Mouse (Mus musculus) E14TG2a.4 (cell line): ENCODE data around the gene Slc16a9.

Experiments
- H3K27me3 ChIP-seq: 2 replicates; pipeline ENCODE4 v1.6.1; 2014; ENCODE audit warnings: low read length, control low read depth; ENCODE audit not compliant: insufficient read depth
- H3K36me3 ChIP-seq: 2 replicates; pipeline ENCODE4 v1.6.1; 2014; ENCODE audit warnings: low read length, control low read depth; ENCODE audit not compliant: insufficient read depth
- H3K4me1 ChIP-seq: replicated peaks from 2 replicates; pipeline ENCODE4 v1.6.1; 2014; ENCODE audit warnings: low read depth, low read length, control low read depth
- H3K4me3 ChIP-seq: replicated peaks from 2 replicates; pipeline ENCODE4 v1.5.1; 2014; ENCODE audit warnings: mild to moderate bottlenecking, low read length
- H3K9me3 ChIP-seq: 2 replicates; pipeline ENCODE4 v1.6.1; 2014; ENCODE audit warnings: low read length, control low read depth
- CTCF ChIP-seq: conservative IDR thresholded peaks from 2 replicates; pipeline ENCODE4 v1.5.1; 2014; ENCODE audit warnings: low read length
- NANOG ChIP-seq: IDR thresholded peaks from 2 replicates; pipeline ENCODE4 v1.6.1; 2014; ENCODE audit warnings: borderline replicate concordance, low read length, mixed read lengths
- POU5F1 ChIP-seq: IDR thresholded peaks from 2 replicates; pipeline ENCODE4 v1.6.1; 2014; ENCODE audit warnings: low read length, borderline replicate concordance

The Slc16a9 gene

DNA sequence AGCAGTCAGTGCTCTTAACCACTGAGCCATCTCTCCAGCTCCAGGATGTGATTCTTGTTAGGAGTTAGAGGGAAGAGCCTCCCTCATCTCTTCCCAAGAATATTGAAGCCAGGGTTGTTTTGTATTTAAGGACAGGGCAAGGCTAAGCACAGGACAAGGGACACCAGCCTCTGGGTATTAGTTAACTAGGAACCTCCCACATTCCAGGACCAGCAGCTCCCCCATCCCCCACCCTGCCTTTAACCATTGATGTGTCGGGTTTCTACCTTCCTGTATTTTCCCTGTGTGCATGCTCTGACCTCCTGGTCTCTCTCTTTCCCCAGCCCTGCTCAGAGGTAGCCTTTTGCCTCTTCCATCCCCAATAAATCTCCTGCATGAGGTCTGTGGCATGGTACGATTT lies 56.3 kb downstream of the Slc16a9 start:
- peaks cover 9% of the 10 kb centered on the region; the same call in 1 of the 2 replicates for H3K27me3 ChIP-seq
- H3K9me3 ChIP-seq = no peaks in the 10 kb centered on the region
- no peak overlapping the region for H3K4me3 ChIP-seq
- TF ChIP-seq POU5F1 (no peak), CTCF (no peak), NANOG (no peak)
- H3K4me1 ChIP-seq = peaks cover 66% of the 10 kb centered on the region
- no peaks in the 10 kb centered on the region for H3K36me3 ChIP-seq

DNA sequence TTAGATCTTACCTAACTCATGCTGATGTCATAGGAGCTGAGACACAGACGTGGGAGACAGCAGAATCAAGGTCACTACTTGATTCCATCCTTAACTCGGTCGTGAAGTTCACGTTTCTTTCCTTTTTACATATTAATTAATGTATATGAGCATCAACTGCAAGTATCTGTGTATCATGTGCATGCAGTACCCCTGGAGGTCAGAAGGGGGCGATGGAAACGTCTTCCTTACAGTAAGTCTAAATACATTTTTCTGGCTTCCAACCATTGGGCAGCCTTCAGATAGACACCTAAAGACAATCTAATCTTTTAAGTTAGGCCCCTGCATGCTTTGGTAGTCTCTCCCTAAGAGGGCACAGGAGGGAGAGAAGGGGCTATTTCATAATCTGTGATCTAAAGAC lies 58.3 kb downstream of the Slc16a9 start:
- TF ChIP-seq POU5F1 (no peak), CTCF (peak; percentile 85)
- H3K4me3 ChIP-seq = no peak overlapping the region
- H3K27me3 ChIP-seq = 0 out of 2 replicates have a peak, but pooled peaks cover 2% of the 10 kb centered on the region
- peaks cover 70% of the 10 kb centered on the region for H3K4me1 ChIP-seq
- H3K36me3 ChIP-seq = no peaks in the 10 kb centered on the region
- H3K9me3 ChIP-seq = no peaks in the 10 kb centered on the region

- no peak overlapping the region for H3K4me3 ChIP-seq
- TF ChIP-seq CTCF (no peak), POU5F1 (no peak), NANOG (no peak)
- H3K36me3 ChIP-seq = no peaks in the 10 kb centered on the region
Observed at GRCm38 (mm10) chr10:70305683-70306082, 60.8 kb downstream of the Slc16a9 start.

GRCm38 (mm10) chr10:70309416-70309815 lies 64.5 kb downstream of the Slc16a9 start:
- no peaks in the 10 kb centered on the region for H3K36me3 ChIP-seq
- H3K4me3 ChIP-seq = no peak overlapping the region
- H3K4me1 ChIP-seq = peaks cover 33% of the 10 kb centered on the region
- H3K9me3 ChIP-seq = peaks cover 20% of the 10 kb centered on the region
- TF ChIP-seq CTCF (no peak), NANOG (no peak), POU5F1 (no peak)
- H3K27me3 ChIP-seq = no peaks in the 10 kb centered on the region

More at GRCm38 (mm10) chr10:70305683-70306082, 60.8 kb downstream of the Slc16a9 start:
- Histone ChIP-seq H3K9me3 (0 out of 2 replicates have a peak, but pooled peaks cover 4% of the 10 kb centered on the region), H3K27me3 (no peaks in the 10 kb centered on the region), H3K4me1 (peaks cover 61% of the 10 kb centered on the region)

- Histone ChIP-seq H3K27me3 (no peaks in the 10 kb centered on the region), H3K4me3 (no peak overlapping the region), H3K36me3 (no peaks in the 10 kb centered on the region), H3K9me3 (peaks cover 20% of the 10 kb centered on the region), H3K4me1 (peaks cover 33% of the 10 kb centered on the region)
- TF ChIP-seq POU5F1 = no peak
- no peak for TF ChIP-seq CTCF
- no peak for TF ChIP-seq NANOG
Observed at GRCm38 (mm10) chr10:70310646-70311045, 65.7 kb downstream of the Slc16a9 start.

GRCm38 (mm10) chr10:70315895-70316294 lies 71.0 kb downstream of the Slc16a9 start:
- TF ChIP-seq CTCF (no peak), NANOG (no peak), POU5F1 (no peak)
- Histone ChIP-seq H3K27me3 (no peaks in the 10 kb centered on the region), H3K4me3 (0 out of 2 replicates have a peak overlapping the region, but pooled peaks have one; percentile 3), H3K36me3 (no peaks in the 10 kb centered on the region), H3K4me1 (peaks cover 32% of the 10 kb centered on the region), H3K9me3 (peaks cover 16% of the 10 kb centered on the region)

DNA sequence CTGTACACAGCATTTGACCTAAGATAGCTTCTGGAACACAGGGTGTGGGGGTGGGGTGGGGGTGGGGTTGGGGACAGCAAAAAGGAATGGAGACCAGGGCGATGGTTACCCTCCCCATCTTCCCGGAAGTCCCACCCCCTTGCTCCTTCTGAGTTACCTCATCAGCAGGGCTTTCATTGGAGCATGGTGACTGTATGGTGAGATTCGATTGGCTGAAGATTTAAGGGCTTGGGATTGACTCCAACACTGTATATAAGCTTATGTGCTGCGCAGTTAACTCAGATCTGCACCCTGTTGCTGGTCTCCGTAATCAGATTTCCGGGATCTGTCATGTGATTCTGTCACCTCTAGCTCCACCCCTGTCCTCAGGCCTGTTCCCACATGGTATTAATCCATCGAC lies 72.0 kb downstream of the Slc16a9 start:
- Histone ChIP-seq H3K36me3 (no peaks in the 10 kb centered on the region), H3K27me3 (no peaks in the 10 kb centered on the region), H3K4me3 (no peak overlapping the region), H3K9me3 (peaks cover 16% of the 10 kb centered on the region), H3K4me1 (peaks cover 32% of the 10 kb centered on the region)
- TF ChIP-seq NANOG (no peak), CTCF (no peak), POU5F1 (no peak)

GRCm38 (mm10) chr10:70317394-70317965 lies 72.6 kb downstream of the Slc16a9 start:
- H3K36me3 ChIP-seq = no peaks in the 10 kb centered on the region
- H3K27me3 ChIP-seq = no peaks in the 10 kb centered on the region
- H3K9me3 ChIP-seq = peaks cover 11% of the 10 kb centered on the region
- TF ChIP-seq NANOG (no peak), CTCF (no peak), POU5F1 (no peak)
- H3K4me3 ChIP-seq = no peak overlapping the region
- H3K4me1 ChIP-seq = peaks cover 32% of the 10 kb centered on the region

DNA sequence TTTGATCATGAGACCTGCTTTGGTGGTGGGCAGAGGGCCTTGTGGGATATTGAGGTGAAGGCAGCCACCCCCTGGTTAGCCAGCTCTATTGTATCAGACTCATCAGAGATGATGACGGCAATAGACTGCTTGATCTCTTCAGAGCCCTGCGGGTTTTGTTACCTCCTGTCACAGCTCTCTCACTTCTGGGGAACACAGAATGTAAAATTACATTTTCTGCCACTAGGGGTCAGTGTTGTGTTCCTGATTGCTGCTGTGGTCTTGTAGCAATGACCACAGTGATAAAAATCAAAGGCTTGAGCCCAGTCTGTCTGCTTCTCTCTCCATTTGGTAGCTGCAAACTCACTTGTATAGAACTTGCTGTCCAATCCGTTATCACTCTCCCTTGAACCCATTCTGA lies 73.7 kb downstream of the Slc16a9 start:
- Histone ChIP-seq H3K9me3 (peaks cover 10% of the 10 kb centered on the region), H3K4me1 (peaks cover 37% of the 10 kb centered on the region), H3K27me3 (no peaks in the 10 kb centered on the region), H3K36me3 (no peaks in the 10 kb centered on the region), H3K4me3 (no peak overlapping the region)
- TF ChIP-seq POU5F1 (no peak), NANOG (peak; percentile 68; the same call in 1 of the 2 replicates), CTCF (peak; percentile 68)
